Comparison of ENCODE assay signal across 8 mouse cellular contexts in genomic region chr5:146220879-146221714, GRCm38 (mm10). TPM values are rescaled to one million over a fixed set of nuclear protein-coding genes. Genes with fewer than 3 reads are reported as not detected.
DNase-seq lines count a peak whose midpoint lies in the region; ATAC-seq lines count a peak whose summit lies in the region.

TSS of gene Rnf6 (minus strand) at chr5:146221555.

- under 1% methylated on average over 61 of the region's 67 CpGs for WGBS in hindbrain, embryonic 11.5 days

- peak within 1 kb of the TSS; percentile 89 for H3K27ac ChIP-seq in hindbrain, embryonic 11.5 days (ENCODE audit: low read depth, low read length)

- peak; percentile 100 for ATAC-seq in hindbrain, embryonic 11.5 days (ENCODE audit: low FRiP score)

- DNase-seq in Muller cell, postnatal 12 days (ENCODE audit: inconsistent ontology term): peak; percentile 99
- DNase-seq in cerebellum, adult 9-11 months: peak; percentile 96
- DNase-seq in frontal cortex, adult 2 months (ENCODE audit: extremely low spot score in 1 of 2, low spot score in 1 of 2): peak; percentile 94 to 95
- peak; percentile 93 for DNase-seq in hindbrain, embryonic 11.5 days (ENCODE audit: low spot score)
- peak; percentile 88 to 93 for DNase-seq in layer of hippocampus, postnatal 10 days (ENCODE audit: low spot score in 2 of 2)
- DNase-seq in lung, postnatal 10 days: peak; percentile 98
- peak; percentile 91 for DNase-seq in ovary, postnatal 36 days (ENCODE audit: low spot score)
- DNase-seq in thymus, postnatal 25 days: peak; percentile 93

- no peaks in the 10 kb centered on the region for H3K27me3 ChIP-seq in hindbrain, embryonic 11.5 days (ENCODE audit: control insufficient read depth, insufficient read depth, low read length)

- peak within 1 kb of the TSS; percentile 76 for H3K9ac ChIP-seq in hindbrain, embryonic 11.5 days (ENCODE audit: low read depth, low read length)

- no peaks in the 10 kb centered on the region for H3K9me3 ChIP-seq in hindbrain, embryonic 11.5 days (ENCODE audit: control insufficient read depth, low read length)

- H3K4me2 ChIP-seq in hindbrain, embryonic 11.5 days (replicated peaks; ENCODE audit: low read depth, low read length): peak within 1 kb of the TSS; percentile 60

- H3K4me1 ChIP-seq in hindbrain, embryonic 11.5 days (replicated peaks; ENCODE audit: control insufficient read depth, insufficient read depth, low read length): peaks cover 3% of the 10 kb centered on the region; the same call in 1 of the 2 replicates

- peak within 1 kb of the TSS; percentile 60 for H3K4me3 ChIP-seq in hindbrain, embryonic 11.5 days (ENCODE audit: low read depth, low read length)

- H3K36me3 ChIP-seq in hindbrain, embryonic 11.5 days (ENCODE audit: control insufficient read depth, insufficient read depth, low read length): no peaks in the 10 kb centered on the region

RNA-seq across cellular contexts. Expression of gene Rnf6, which starts in this region (rescaled TPM):
- polyA plus RNA-seq in frontal cortex, adult 2 months (2012; rRNA removed): 41.4 and 45.2 TPM in 2 replicates
- polyA plus RNA-seq in hindbrain, embryonic 11.5 days (2014; fragmentation: Nextera tagmentation; extraction: Ambion mirVana): 22.1 and 24.1 TPM in 2 replicates
- total RNA-seq in layer of hippocampus, postnatal 10 days (2021): 10 to 100 TPM; 42.1 to 45.4 TPM

Comparison
In these comparisons a context has a peak if more than half of its experiments do, and no peak if none do; other contexts are left out.
1. Peak in every context shown above with its lines: DNase-seq, ATAC-seq, H3K4me3 ChIP-seq and H3K27ac ChIP-seq.